Mouse (Mus musculus) bone marrow macrophage, adult 2 months (primary cell): ENCODE data around the gene Slc22a3.

Experiments used
- CTCF ChIP-seq: IDR thresholded peaks from 2 replicates; pipeline ENCODE4 v1.5.1; 2012; ENCODE audit warnings: low read depth, mild to moderate bottlenecking, low read length, moderate library complexity
- POLR2A ChIP-seq: IDR thresholded peaks from 2 replicates; pipeline ENCODE4 v1.6.1; 2012; ENCODE audit warnings: mild to moderate bottlenecking, low read depth, low read length, borderline replicate concordance

GRCm38 (mm10) chr17:12518194-12518593 is 10.7 kb upstream of the Slc22a3 start:
- TF ChIP-seq CTCF, result no peak
- TF ChIP-seq POLR2A, result no peak
